Mouse (Mus musculus) spleen, adult 2 months (tissue): ENCODE results near the gene Kpna4.

Experiments
- CTCF ChIP-seq: fragments of 200-500 bp; IDR thresholded peaks from 2 replicates; pipeline ENCODE4 v1.5.1; 2011; ENCODE audit warnings: mild to moderate bottlenecking, inconsistent platforms; ENCODE audit not compliant: insufficient read depth, insufficient read length, insufficient replicate concordance; ENCODE audit errors: extremely low read depth
- POLR2A ChIP-seq: fragments of 200-500 bp; IDR thresholded peaks from 2 replicates; pipeline ENCODE4 v1.6.1; 2011; ENCODE audit warnings: low read depth, low read length, inconsistent platforms

- TF ChIP-seq CTCF (no peak), POLR2A (no peak)
Observed at GRCm38 (mm10) chr3:69171123-69171522, 44.2 kb upstream of the Kpna4 start.
